Mouse (Mus musculus) thymus, adult 2 months (tissue): ENCODE data around the gene Syt12. TPM values are rescaled to one million over a fixed set of nuclear protein-coding genes. Genes with fewer than 3 reads are reported as not detected.
"Not testable (repeated sequence)": the region's sequence is repeated elsewhere in the genome, so short reads cannot be mapped to it uniquely, and the experiment has no call there.

Source experiments
- DNase-seq: peaks from one replicate; pipeline ENCODE4 v3.0.0; 2021
- H3K27ac ChIP-seq: fragments of 200-500 bp; 2 replicates; pipeline ENCODE4 v1.5.1; 2012; ENCODE audit warnings: low read length, control low read depth; ENCODE audit not compliant: control insufficient read depth, insufficient read depth
- H3K27me3 ChIP-seq: fragments of 200-500 bp; 2 replicates; pipeline ENCODE4 v1.6.1; 2012; ENCODE audit warnings: mild to moderate bottlenecking, low read length, moderate library complexity, mixed read lengths; ENCODE audit not compliant: control insufficient read depth, insufficient read depth
- H3K36me3 ChIP-seq: fragments of 200-500 bp; 2 replicates; pipeline ENCODE4 v1.6.1; 2012; ENCODE audit warnings: mild to moderate bottlenecking, low read length, moderate library complexity; ENCODE audit not compliant: control insufficient read depth, insufficient read depth
- H3K4me1 ChIP-seq: fragments of 200-500 bp; replicated peaks from 2 replicates; pipeline ENCODE4 v1.6.1; 2012; ENCODE audit warnings: low read length; ENCODE audit not compliant: control insufficient read depth, insufficient read depth
- H3K4me3 ChIP-seq: fragments of 200-500 bp; 2 replicates; pipeline ENCODE4 v1.5.1; 2012; ENCODE audit warnings: mild to moderate bottlenecking, low read length, control low read depth, moderate library complexity; ENCODE audit not compliant: control insufficient read depth, insufficient read depth
- CTCF ChIP-seq: fragments of 200-500 bp; IDR thresholded peaks from 2 replicates; pipeline ENCODE4 v1.5.1; 2012; ENCODE audit warnings: mild to moderate bottlenecking, control low read depth, low read length, moderate library complexity, borderline replicate concordance; ENCODE audit not compliant: control insufficient read depth, poor library complexity, insufficient read depth; ENCODE audit errors: extremely low read depth
- POLR2A ChIP-seq: fragments of 200-500 bp; IDR thresholded peaks from 2 replicates; pipeline ENCODE4 v1.6.1; 2012; ENCODE audit warnings: mild to moderate bottlenecking, low read length, control low read depth, moderate library complexity; ENCODE audit not compliant: control insufficient read depth, poor library complexity, insufficient read depth; ENCODE audit errors: extremely low read depth
- WGBS: fragments of 180-500 bp; shearing (Covaris S2); methylation state at CpG from one replicate; pipeline ENCODE4 v1.1.7; 2018; 5-methylcytosine and 5-hydroxymethylcytosine counted together
- polyA plus RNA-seq: library from polyadenylated mRNA; depleted of rRNA; stranded (reverse); fragments of >200 nt; gene quantifications from 2 replicates; pipeline ENCODE4 v1.2.3, GENCODE M21; 2012

Syt12 gene
- polyA plus RNA-seq, 1 experiment: 1.6 TPM

- peak; percentile 68 for DNase-seq
- TF ChIP-seq POLR2A (no peak), CTCF (peak; percentile 58; the same call in 1 of the 2 replicates)
Measured at GRCm38 (mm10) chr19:4456227-4456626, 21.0 kb downstream of the Syt12 start.

GRCm38 (mm10) chr19:4455071-4455800 is 22.0 kb downstream of the Syt12 start:
- Histone ChIP-seq H3K27ac (no peak overlapping the region), H3K36me3 (no peaks in the 10 kb centered on the region), H3K4me3 (no peak overlapping the region), H3K27me3 (no peaks in the 10 kb centered on the region), H3K4me1 (no peaks in the 10 kb centered on the region)
- 91% methylated on average over 15 of the region's 15 CpGs for WGBS
- TF ChIP-seq POLR2A: no peak
- TF ChIP-seq CTCF: no peak
- no peak for DNase-seq

More at GRCm38 (mm10) chr19:4456227-4456626, 21.0 kb downstream of the Syt12 start:
- Histone ChIP-seq H3K36me3 (no peaks in the 10 kb centered on the region), H3K4me1 (no peaks in the 10 kb centered on the region), H3K27ac (no peak overlapping the region), H3K27me3 (no peaks in the 10 kb centered on the region), H3K4me3 (no peak overlapping the region)
- 17% methylated on average over 11 of the region's 11 CpGs for WGBS

- not testable (repeated sequence) for H3K27me3 ChIP-seq, DNase-seq, H3K4me3 ChIP-seq, H3K36me3 ChIP-seq, H3K4me1 ChIP-seq, H3K27ac ChIP-seq
- 46% methylated on average over 1 of the region's 1 CpGs for WGBS
Measured at GRCm38 (mm10) chr19:4454040-4454439, 23.2 kb downstream of the Syt12 start.

- Histone ChIP-seq H3K4me3 (no peak overlapping the region), H3K4me1 (no peaks in the 10 kb centered on the region), H3K27ac (no peak overlapping the region), H3K36me3 (no peaks in the 10 kb centered on the region), H3K27me3 (no peaks in the 10 kb centered on the region)
- WGBS: 82% methylated on average over 4 of the region's 4 CpGs
- no peak for DNase-seq
- TF ChIP-seq CTCF: no peak
- TF ChIP-seq POLR2A: no peak
Measured at GRCm38 (mm10) chr19:4452525-4452924, 24.7 kb downstream of the Syt12 start.

GRCm38 (mm10) chr19:4451965-4452364 is 25.3 kb downstream of the Syt12 start:
- TF ChIP-seq POLR2A (no peak), CTCF (no peak)
- WGBS: 71% methylated on average over 5 of the region's 5 CpGs
- Histone ChIP-seq H3K27me3 (no peaks in the 10 kb centered on the region), H3K27ac (no peak overlapping the region), H3K4me1 (no peaks in the 10 kb centered on the region), H3K4me3 (no peak overlapping the region), H3K36me3 (no peaks in the 10 kb centered on the region)
- no peak for DNase-seq

- Histone ChIP-seq H3K36me3 (no peaks in the 10 kb centered on the region), H3K4me1 (no peaks in the 10 kb centered on the region), H3K27ac (no peak overlapping the region), H3K27me3 (no peaks in the 10 kb centered on the region), H3K4me3 (no peak overlapping the region)
- TF ChIP-seq CTCF: no peak
- 85% methylated on average over 8 of the region's 8 CpGs for WGBS
- no peak for DNase-seq
Measured at GRCm38 (mm10) chr19:4451098-4451497, 26.1 kb downstream of the Syt12 start.

- no peak overlapping the region for H3K27ac ChIP-seq
- H3K36me3 ChIP-seq: no peaks in the 10 kb centered on the region
- no peak overlapping the region for H3K4me3 ChIP-seq
- no peaks in the 10 kb centered on the region for H3K27me3 ChIP-seq
- H3K4me1 ChIP-seq: no peaks in the 10 kb centered on the region
- WGBS: 84% methylated on average over 5 of the region's 5 CpGs
- no peak for DNase-seq
- TF ChIP-seq CTCF (no peak), POLR2A (no peak)
Measured at GRCm38 (mm10) chr19:4450666-4451065, 26.6 kb downstream of the Syt12 start.
